Mouse (Mus musculus) forebrain, embryonic 16.5 days (tissue): Measurements from ENCODE around the gene Pcdh15. TPM values are rescaled to one million over a fixed set of nuclear protein-coding genes. Genes with fewer than 3 reads are reported as not detected.

Experiments used
- ATAC-seq: fragments of 200-750 bp; cut with Nextera tagmentation; 2 replicates; pipeline ENCODE4 v1.8.0; 2017; ENCODE audit warnings: mild to moderate bottlenecking, moderate library complexity
- H3K27ac ChIP-seq: fragments of 300-500 bp; sonication (generic); 2 replicates; pipeline ENCODE4 v1.5.1; 2014; ENCODE audit warnings: low read length, control low read depth
- H3K27me3 ChIP-seq: fragments of 300-500 bp; sonication (generic); replicated peaks from 2 replicates; pipeline ENCODE4 v1.6.1; 2014; ENCODE audit warnings: low read length; ENCODE audit not compliant: control insufficient read depth, insufficient read depth
- H3K36me3 ChIP-seq: fragments of 300-500 bp; sonication (generic); 2 replicates; pipeline ENCODE4 v1.6.1; 2014; ENCODE audit not compliant: control insufficient read depth, insufficient read depth
- H3K4me1 ChIP-seq: fragments of 300-500 bp; sonication (generic); replicated peaks from 2 replicates; pipeline ENCODE4 v1.6.1; 2014; ENCODE audit warnings: low read length; ENCODE audit not compliant: control insufficient read depth, insufficient read depth
- H3K4me2 ChIP-seq: fragments of 300-500 bp; sonication (generic); 2 replicates; pipeline ENCODE4 v1.6.1; 2014; ENCODE audit warnings: mild to moderate bottlenecking, low read length, control low read depth
- H3K4me3 ChIP-seq: fragments of 300-500 bp; sonication (generic); replicated peaks from 2 replicates; pipeline ENCODE4 v1.5.1; 2014; ENCODE audit warnings: mild to moderate bottlenecking, low read length, control low read depth
- H3K9ac ChIP-seq: fragments of 300-500 bp; sonication (generic); replicated peaks from 2 replicates; pipeline ENCODE4 v1.6.1; 2014; ENCODE audit warnings: low read depth, low read length, control low read depth
- H3K9me3 ChIP-seq: fragments of 300-500 bp; sonication (generic); 2 replicates; pipeline ENCODE4 v1.6.1; 2016; ENCODE audit warnings: low read length; ENCODE audit not compliant: control insufficient read depth
- WGBS: fragments of 180-500 bp; shearing (Covaris S2); extraction: QIAGEN DNeasy Blood & Tissue Kit; methylation state at CpG from one replicate; pipeline ENCODE4 v1.1.7; 2014; 5-methylcytosine and 5-hydroxymethylcytosine counted together
- polyA plus RNA-seq: library from polyadenylated mRNA; unstranded; fragments of >200 nt; fragmentation: Nextera tagmentation; extraction: Ambion mirVana; gene quantifications from 2 replicates; pipeline ENCODE4 v1.2.1, GENCODE M21; 2015

The Pcdh15 gene
- polyA plus RNA-seq, 1 experiment from 2014 or later = 6.5 TPM

DNA sequence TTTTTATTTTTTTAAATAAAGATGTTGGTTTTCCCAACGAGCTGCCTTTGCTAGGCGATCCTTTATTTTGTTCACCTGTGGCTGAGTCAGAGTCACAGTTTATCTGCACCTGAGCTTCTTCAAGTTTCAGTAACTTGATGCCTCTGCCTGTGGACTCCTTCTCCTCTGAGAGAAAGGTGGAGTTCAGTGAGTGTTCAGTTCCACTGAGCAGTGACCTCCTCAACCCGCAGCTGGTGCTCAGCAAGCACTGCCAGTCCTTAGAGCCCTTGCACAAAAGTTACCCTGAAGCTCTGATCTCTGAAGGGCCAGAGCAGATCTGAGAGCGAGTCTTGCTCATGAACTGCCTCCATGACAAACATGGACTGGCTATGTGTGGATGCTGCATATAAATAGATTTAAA, 724.1 kb downstream of the Pcdh15 start:
- Histone ChIP-seq H3K4me2 (no peak overlapping the region), H3K9me3 (no peaks in the 10 kb centered on the region), H3K4me3 (no peak overlapping the region), H3K9ac (no peak overlapping the region), H3K36me3 (no peaks in the 10 kb centered on the region), H3K27me3 (0 out of 2 replicates have a peak, but pooled peaks cover 2% of the 10 kb centered on the region), H3K27ac (no peak overlapping the region), H3K4me1 (peaks cover 12% of the 10 kb centered on the region)
- ATAC-seq = no peak
- WGBS = 66% methylated on average over 4 of the region's 4 CpGs

DNA sequence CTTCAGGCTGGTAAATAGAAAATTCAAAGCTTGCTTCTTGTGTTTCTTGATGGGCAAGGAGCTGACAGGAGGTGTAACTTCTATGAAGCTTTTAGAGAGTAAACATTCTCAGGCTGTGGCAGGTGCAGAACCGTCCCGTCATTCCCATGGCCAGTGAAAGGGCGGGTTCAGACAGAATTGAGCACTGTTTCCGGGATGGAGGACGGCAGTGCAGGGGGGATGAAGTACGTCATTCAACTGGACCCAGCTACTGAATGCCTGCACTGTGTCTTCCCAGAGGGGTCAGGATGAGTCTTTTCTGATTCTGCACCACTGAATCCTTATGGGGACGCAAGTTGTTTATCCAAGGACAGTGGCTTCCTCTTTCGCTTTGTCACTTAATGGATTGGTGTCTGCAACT, 727.2 kb downstream of the Pcdh15 start:
- Histone ChIP-seq H3K27ac (no peak overlapping the region), H3K9ac (no peak overlapping the region), H3K4me1 (peaks cover 12% of the 10 kb centered on the region), H3K9me3 (no peaks in the 10 kb centered on the region), H3K36me3 (no peaks in the 10 kb centered on the region), H3K4me2 (0 out of 2 replicates have a peak overlapping the region, but pooled peaks have one; percentile 9), H3K27me3 (no peaks in the 10 kb centered on the region), H3K4me3 (no peak overlapping the region)
- ATAC-seq = peak; percentile 36
- 53% methylated on average over 8 of the region's 8 CpGs for WGBS

DNA sequence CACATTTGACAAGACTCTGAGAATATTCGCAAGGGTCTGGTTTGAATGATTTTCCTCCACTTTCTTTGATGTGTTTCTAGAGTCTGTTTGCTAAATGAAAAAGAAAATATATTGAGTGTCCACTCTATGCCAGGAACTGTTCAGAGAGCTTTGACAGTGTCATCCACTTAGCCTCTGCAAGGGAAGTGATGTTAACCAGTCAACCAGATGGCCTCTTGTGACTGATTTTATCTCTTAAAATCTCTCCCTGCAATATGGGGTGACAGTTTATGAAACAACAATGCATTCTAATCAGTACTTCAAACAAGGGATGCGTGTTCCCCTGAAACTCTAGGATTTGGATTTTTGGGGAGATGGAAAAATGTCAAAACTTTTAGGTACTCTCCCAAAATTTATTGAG, 729.6 kb downstream of the Pcdh15 start:
- WGBS = 85% methylated on average over 2 of the region's 2 CpGs
- no peak for ATAC-seq
- H3K4me3 ChIP-seq = no peak overlapping the region
- H3K4me2 ChIP-seq = no peak overlapping the region
- H3K27me3 ChIP-seq = no peaks in the 10 kb centered on the region
- H3K9ac ChIP-seq = no peak overlapping the region
- H3K27ac ChIP-seq = no peak overlapping the region
- H3K9me3 ChIP-seq = no peaks in the 10 kb centered on the region
- H3K36me3 ChIP-seq = no peaks in the 10 kb centered on the region
- peaks cover 4% of the 10 kb centered on the region; the same call in 1 of the 2 replicates for H3K4me1 ChIP-seq

DNA sequence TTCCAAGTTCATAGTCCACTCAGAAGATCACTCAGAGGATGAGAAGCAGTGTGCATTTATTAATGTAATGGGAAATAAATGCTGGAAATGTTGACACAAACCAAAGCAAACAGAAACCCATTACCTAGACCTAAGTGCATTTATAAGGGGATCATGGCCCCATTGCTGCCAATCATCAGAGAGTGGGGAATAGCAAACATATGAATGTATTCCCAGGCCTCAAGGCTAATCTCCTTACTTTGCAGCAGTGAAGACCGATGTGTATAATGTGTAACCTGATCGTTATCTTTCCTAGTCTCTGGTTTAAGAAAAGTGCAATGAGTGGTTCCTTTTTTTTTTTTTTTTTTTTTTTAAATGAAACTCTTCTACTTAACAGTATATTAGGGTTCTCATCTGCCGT, 745.9 kb downstream of the Pcdh15 start:
- Histone ChIP-seq H3K27me3 (no peaks in the 10 kb centered on the region), H3K36me3 (no peaks in the 10 kb centered on the region), H3K9me3 (no peaks in the 10 kb centered on the region), H3K27ac (no peak overlapping the region), H3K4me3 (no peak overlapping the region), H3K9ac (no peak overlapping the region), H3K4me2 (no peak overlapping the region), H3K4me1 (no peaks in the 10 kb centered on the region)
- no peak for ATAC-seq
- WGBS = 80% methylated on average over 3 of the region's 3 CpGs

DNA sequence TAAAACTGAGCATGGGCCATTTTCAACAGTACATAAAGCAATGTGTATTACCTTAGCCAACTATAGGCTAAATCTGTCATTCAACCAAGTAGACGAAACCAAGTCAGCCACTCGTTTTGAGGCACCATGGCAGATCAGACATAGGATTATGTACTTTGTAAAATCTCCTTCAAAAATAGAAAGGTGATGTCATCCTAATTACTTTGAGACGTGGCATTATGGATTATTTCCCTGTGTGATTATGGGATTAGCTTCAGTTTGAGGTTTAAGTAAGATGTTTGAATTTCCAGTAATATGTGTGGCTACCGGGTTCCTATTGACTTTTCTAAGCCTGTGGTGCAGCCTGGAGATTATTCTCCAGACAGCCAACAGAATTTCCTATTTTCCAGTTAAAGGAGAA, 763.0 kb downstream of the Pcdh15 start:
- no peak for ATAC-seq
- H3K9ac ChIP-seq = no peak overlapping the region
- H3K27ac ChIP-seq = no peak overlapping the region
- H3K4me3 ChIP-seq = no peak overlapping the region
- H3K4me1 ChIP-seq = no peaks in the 10 kb centered on the region
- 51% methylated on average over 4 of the region's 4 CpGs for WGBS
- no peaks in the 10 kb centered on the region for H3K36me3 ChIP-seq
- H3K4me2 ChIP-seq = no peak overlapping the region
- H3K9me3 ChIP-seq = no peaks in the 10 kb centered on the region
- H3K27me3 ChIP-seq = no peaks in the 10 kb centered on the region

DNA sequence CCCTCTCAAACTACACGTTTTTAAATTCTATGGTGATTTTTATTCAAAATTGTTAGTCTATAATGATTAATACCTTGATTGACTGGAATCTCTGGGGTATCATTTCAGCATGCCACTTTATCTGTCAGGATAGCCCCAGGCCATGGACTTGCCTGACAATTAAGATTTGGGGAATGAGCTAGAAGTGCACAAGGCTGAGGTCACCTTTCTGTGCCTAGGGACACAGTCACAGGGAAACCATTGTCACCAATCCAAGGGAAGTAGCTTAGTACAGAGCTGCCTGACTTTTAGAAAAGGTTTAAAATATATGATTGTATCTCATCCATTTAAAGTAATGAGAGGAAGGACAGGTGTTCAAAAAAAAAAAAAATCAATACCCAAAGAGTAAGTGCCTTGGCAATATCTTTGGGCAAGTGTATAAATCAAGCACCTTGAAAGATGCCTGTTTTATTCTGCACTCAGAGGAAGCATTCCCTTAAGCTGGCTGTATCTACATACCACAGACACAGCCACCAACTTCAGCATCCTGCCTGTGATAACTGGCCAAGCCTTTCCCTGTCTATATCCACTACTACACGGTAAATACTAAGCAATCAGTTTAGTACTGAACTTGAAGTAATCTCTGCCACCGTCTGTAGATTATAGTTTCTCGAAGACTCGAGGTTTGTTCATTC, 779.0 kb downstream of the Pcdh15 start:
- WGBS = 53% methylated on average over 5 of the region's 5 CpGs

DNA sequence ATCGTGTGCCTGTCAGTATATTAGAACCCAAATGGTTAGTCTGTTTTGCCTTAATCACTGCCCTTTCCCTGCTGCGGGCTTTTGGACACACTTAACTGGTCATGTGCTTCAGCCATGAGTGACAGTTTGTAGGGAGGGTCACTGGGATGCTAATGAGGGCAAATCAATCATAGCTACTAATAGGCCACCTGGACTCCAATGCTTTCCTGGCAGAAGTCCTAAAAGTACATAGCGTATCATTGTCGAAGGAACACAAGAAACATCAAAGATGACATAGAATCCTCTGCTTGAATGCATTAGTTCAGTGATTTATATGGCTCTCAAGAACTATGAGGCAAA, 779.6 kb downstream of the Pcdh15 start:
- Histone ChIP-seq H3K36me3 (no peaks in the 10 kb centered on the region), H3K9me3 (no peaks in the 10 kb centered on the region), H3K9ac (no peak overlapping the region), H3K27me3 (no peaks in the 10 kb centered on the region), H3K4me3 (no peak overlapping the region), H3K4me1 (0 out of 2 replicates have a peak, but pooled peaks cover 4% of the 10 kb centered on the region), H3K27ac (no peak overlapping the region), H3K4me2 (no peak overlapping the region)
- no peak for ATAC-seq
- WGBS = 32% methylated on average over 4 of the region's 4 CpGs

More for the DNA sequence above, 779.0 kb downstream of the Pcdh15 start:
- no peak overlapping the region for H3K4me2 ChIP-seq
- H3K36me3 ChIP-seq = no peaks in the 10 kb centered on the region
- H3K4me3 ChIP-seq = no peak overlapping the region
- H3K27ac ChIP-seq = no peak overlapping the region
- 0 out of 2 replicates have a peak, but pooled peaks cover 4% of the 10 kb centered on the region for H3K4me1 ChIP-seq
- H3K9me3 ChIP-seq = no peaks in the 10 kb centered on the region
- ATAC-seq = no peak
- no peak overlapping the region for H3K9ac ChIP-seq
- no peaks in the 10 kb centered on the region for H3K27me3 ChIP-seq

DNA sequence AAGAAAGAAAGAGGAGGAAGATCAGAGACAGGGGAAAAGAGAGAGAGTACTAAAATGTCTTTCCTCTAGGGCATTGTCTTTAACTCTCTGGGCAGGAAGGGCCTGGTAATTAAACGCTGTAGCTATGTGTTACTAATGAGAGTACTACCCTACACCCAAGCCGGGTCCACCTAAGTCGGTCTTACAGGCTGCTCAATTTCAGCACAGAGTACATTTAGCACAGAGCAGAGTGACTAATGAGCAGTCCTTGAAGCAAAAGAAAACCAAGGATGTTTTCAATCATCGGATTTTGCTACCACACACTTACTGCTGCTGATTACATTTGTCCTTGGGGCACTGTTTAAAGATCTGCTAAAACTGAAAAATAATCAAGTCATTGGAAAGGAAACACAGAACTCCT, 788.6 kb downstream of the Pcdh15 start:
- Histone ChIP-seq H3K4me3 (no peak overlapping the region), H3K36me3 (no peaks in the 10 kb centered on the region), H3K9me3 (no peaks in the 10 kb centered on the region), H3K9ac (no peak overlapping the region), H3K27me3 (no peaks in the 10 kb centered on the region), H3K4me2 (no peak overlapping the region), H3K4me1 (no peaks in the 10 kb centered on the region), H3K27ac (no peak overlapping the region)
- WGBS = 31% methylated on average over 4 of the region's 4 CpGs
- ATAC-seq = no peak

DNA sequence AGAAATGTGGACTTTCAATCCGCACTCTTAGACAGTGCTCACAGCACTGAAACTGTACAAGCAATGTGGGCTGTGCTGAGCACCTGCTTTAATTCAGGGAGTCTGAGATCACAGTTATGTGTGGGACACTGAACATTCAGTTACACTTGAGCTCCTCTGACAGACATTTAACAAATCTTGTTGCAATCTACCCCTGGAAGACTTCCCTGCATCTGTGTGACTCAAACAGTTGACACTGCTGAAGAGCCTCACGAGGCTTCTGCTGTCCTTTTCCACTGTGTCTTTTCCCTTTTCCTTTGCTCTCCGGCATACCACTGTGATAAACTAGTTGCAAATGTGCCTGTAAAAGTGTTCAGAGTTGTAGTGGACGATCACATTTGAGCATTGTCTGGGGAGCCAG, 793.1 kb downstream of the Pcdh15 start:
- H3K36me3 ChIP-seq = no peaks in the 10 kb centered on the region
- 89% methylated on average over 4 of the region's 4 CpGs for WGBS
- ATAC-seq = no peak
- no peak overlapping the region for H3K4me3 ChIP-seq
- H3K27me3 ChIP-seq = no peaks in the 10 kb centered on the region
- no peaks in the 10 kb centered on the region for H3K9me3 ChIP-seq
- no peak overlapping the region for H3K27ac ChIP-seq
- H3K4me1 ChIP-seq = no peaks in the 10 kb centered on the region
- no peak overlapping the region for H3K9ac ChIP-seq
- no peak overlapping the region for H3K4me2 ChIP-seq

DNA sequence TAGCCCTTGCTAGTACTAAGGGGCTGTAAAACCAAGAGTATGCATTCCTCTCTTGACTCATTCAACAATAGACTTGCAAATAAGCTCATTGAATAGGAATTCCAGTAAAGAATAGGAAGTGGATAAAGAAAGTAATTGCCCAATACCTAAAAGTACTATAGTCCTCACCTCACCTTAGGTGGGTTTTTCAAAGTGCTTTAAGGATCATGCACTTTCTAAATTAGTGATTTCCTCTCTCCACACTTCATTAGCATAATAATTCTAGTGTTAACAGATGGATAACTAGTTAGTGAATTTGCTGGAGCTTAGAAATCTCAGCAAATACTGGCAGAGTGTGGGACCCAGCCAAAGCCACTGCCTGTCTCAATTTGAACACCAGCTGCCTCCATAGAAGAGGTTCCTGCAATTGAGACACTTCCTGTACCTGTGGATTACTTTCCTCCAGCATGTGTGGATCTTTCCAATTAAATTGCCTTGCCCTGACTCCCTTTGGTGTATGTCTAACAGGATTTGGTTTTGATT, 797.0 kb downstream of the Pcdh15 start:
- peak; percentile 69; the same call in 1 of the 2 replicates for ATAC-seq

More for the DNA sequence above, 797.0 kb downstream of the Pcdh15 start:
- Histone ChIP-seq H3K27ac (no peak overlapping the region), H3K4me1 (no peaks in the 10 kb centered on the region), H3K9me3 (no peaks in the 10 kb centered on the region), H3K36me3 (no peaks in the 10 kb centered on the region), H3K9ac (no peak overlapping the region), H3K27me3 (no peaks in the 10 kb centered on the region), H3K4me3 (no peak overlapping the region), H3K4me2 (no peak overlapping the region)
